Mouse (Mus musculus): Measurements from ENCODE around the gene Prmt3.

Gene Prmt3

GRCm38 (mm10) chr7:49778114-49778901, at the start of gene Prmt3:
TSS of gene Prmt3 (plus strand) at chr7:49778346.
- peak; percentile 97 for DNase-seq

GRCm38 (mm10) chr7:49734342-49734741, 43.8 kb upstream of the Prmt3 start:
- no peak for DNase-seq

- no peak for DNase-seq
These were observed 38.7 kb upstream of the Prmt3 start for GRCm38 (mm10) chr7:49739448-49739847.

GRCm38 (mm10) chr7:49741474-49741873, 36.7 kb upstream of the Prmt3 start:
- no peak for DNase-seq

GRCm38 (mm10) chr7:49741923-49742322, 36.2 kb upstream of the Prmt3 start:
- DNase-seq, result no peak

GRCm38 (mm10) chr7:49751148-49751547, 27.0 kb upstream of the Prmt3 start:
- DNase-seq, result no peak

GRCm38 (mm10) chr7:49752730-49753506, 25.2 kb upstream of the Prmt3 start:
- DNase-seq, result no peak

GRCm38 (mm10) chr7:49754767-49755166, 23.4 kb upstream of the Prmt3 start:
- DNase-seq, result peak; percentile 28

GRCm38 (mm10) chr7:49758934-49759571, 19.1 kb upstream of the Prmt3 start, which contains the start of gene Htatip2:
TSS of gene Htatip2 (plus strand) at chr7:49759115.
- peak; percentile 18 for DNase-seq

- DNase-seq, result no peak
These were observed 15.5 kb upstream of the Prmt3 start for GRCm38 (mm10) chr7:49762605-49763004.

GRCm38 (mm10) chr7:49764011-49764716, 14.0 kb upstream of the Prmt3 start:
- no peak for DNase-seq

GRCm38 (mm10) chr7:49766166-49766565, 12.0 kb upstream of the Prmt3 start:
- DNase-seq, result no peak

- DNase-seq, result no peak
These were observed 9.6 kb upstream of the Prmt3 start for GRCm38 (mm10) chr7:49768509-49768908.

- DNase-seq, result no peak
These were observed 3.8 kb upstream of the Prmt3 start for GRCm38 (mm10) chr7:49774396-49774795.

- no peak for DNase-seq
These were observed 561 bp upstream of the Prmt3 start for GRCm38 (mm10) chr7:49777585-49777984.

GRCm38 (mm10) chr7:49778904-49779615, 914 bp downstream of the Prmt3 start:
- peak; percentile 37 for DNase-seq

GRCm38 (mm10) chr7:49783017-49783416, 4.9 kb downstream of the Prmt3 start:
- no peak for DNase-seq

- DNase-seq, result no peak
These were observed 7.0 kb downstream of the Prmt3 start for GRCm38 (mm10) chr7:49785141-49785540.

GRCm38 (mm10) chr7:49786618-49787382, 8.7 kb downstream of the Prmt3 start:
- DNase-seq, result peak; percentile 18

GRCm38 (mm10) chr7:49787383-49787645, 9.2 kb downstream of the Prmt3 start:
- DNase-seq, result no peak

GRCm38 (mm10) chr7:49794304-49794703, 16.2 kb downstream of the Prmt3 start:
- no peak for DNase-seq

GRCm38 (mm10) chr7:49797171-49797570, 19.0 kb downstream of the Prmt3 start:
- DNase-seq, result no peak

All from cerebellum, adult 9-11 months (tissue).